Mouse (Mus musculus) heart, postnatal 36 days (tissue): ENCODE measurements around the gene Josd2. TPM values are rescaled to one million over a fixed set of nuclear protein-coding genes. Genes with fewer than 3 reads are reported as not detected.

Experiments used
- DNase-seq, 2 experiments: peaks; one replicate each; pipeline ENCODE4 v3.0.0; 2021 to 2022
- intact Hi-C: fragments of 180-260 bp; cut with DNase I; formaldehyde crosslinking; loops from one replicate; pipeline ENCODE4 v1.15.1; 2025
- total RNA-seq, 2 experiments: library from RNA; stranded (reverse); gene quantifications; 2 replicates each; pipeline ENCODE4 v1.2.3; 2021

The Josd2 gene
- total RNA-seq, 2 experiments from 2014 or later, result 127 to 143 TPM

GRCm38 (mm10) chr7:44445528-44445923, 22.3 kb upstream of the Josd2 start:
- intact Hi-C loops, result no loop called here
- no peak for DNase-seq

GRCm38 (mm10) chr7:44446070-44446855, 21.5 kb upstream of the Josd2 start:
- intact Hi-C loops, result loop anchor here (2.0 kb wide), 1 partner anchor 39 kb away; no protein-coding TSS in a partner anchor
- no peak for DNase-seq

GRCm38 (mm10) chr7:44453256-44453655, 14.5 kb upstream of the Josd2 start:
- DNase-seq, result no peak
- intact Hi-C loops, result no loop called here

GRCm38 (mm10) chr7:44456302-44456701, 11.5 kb upstream of the Josd2 start:
- intact Hi-C loops, result no loop called here
- DNase-seq, result no peak

GRCm38 (mm10) chr7:44460067-44460466, 7.7 kb upstream of the Josd2 start:
- DNase-seq, result no peak
- intact Hi-C loops, result loop anchor here (10.0 kb wide), 1 partner anchor 1145 kb away; the partner anchor contains the start of gene Zfp715

GRCm38 (mm10) chr7:44460767-44461502, 6.8 kb upstream of the Josd2 start:
- DNase-seq, result no peak
- intact Hi-C loops, result loop anchor here (10.0 kb wide), 1 partner anchor 1146 kb away; the partner anchor contains the start of gene Zfp715

GRCm38 (mm10) chr7:44461503-44462217, 6.1 kb upstream of the Josd2 start:
- DNase-seq, result no peak
- intact Hi-C loops, result loop anchor here (10.0 kb wide), 1 partner anchor 1147 kb away; the partner anchor contains the start of gene Zfp715

- no peak for DNase-seq
- intact Hi-C loops, result loop anchor here (10.0 kb wide), 1 partner anchor 1148 kb away; the partner anchor contains the start of gene Zfp715
Measured at GRCm38 (mm10) chr7:44462218-44463055, 5.3 kb upstream of the Josd2 start.

GRCm38 (mm10) chr7:44463056-44463425, 4.7 kb upstream of the Josd2 start:
- DNase-seq, result no peak
- intact Hi-C loops, result loop anchor here (10.0 kb wide), 1 partner anchor 1148 kb away; the partner anchor contains the start of gene Zfp715

GRCm38 (mm10) chr7:44463556-44464225, 4.1 kb upstream of the Josd2 start:
- intact Hi-C loops, result loop anchor here (10.0 kb wide), 1 partner anchor 1149 kb away; the partner anchor contains the start of gene Zfp715
- DNase-seq, result no peak

GRCm38 (mm10) chr7:44464511-44464910, 3.3 kb upstream of the Josd2 start:
- intact Hi-C loops, result loop anchor here (10.0 kb wide), 1 partner anchor 1150 kb away; the partner anchor contains the start of gene Zfp715
- no peak for DNase-seq

GRCm38 (mm10) chr7:44465111-44465510, 2.7 kb upstream of the Josd2 start, which contains the start of gene Aspdh:
Gene Aspdh, plus strand, starts transcription at chr7:44465391.
- intact Hi-C loops, result loop anchor here (5.0 to 10.0 kb wide), 3 partner anchors 93 to 1150 kb away; partner anchors contain the start of gene Zfp715
- no peak for DNase-seq

- intact Hi-C loops, result loop anchor here (2.0 to 10.0 kb wide), 4 partner anchors 29 to 1151 kb away; partner anchors contain the start of gene Zfp715
- DNase-seq, result no peak
Measured at GRCm38 (mm10) chr7:44466006-44466887, 1.5 kb upstream of the Josd2 start.

- intact Hi-C loops, result loop anchor here (2.0 to 10.0 kb wide), 4 partner anchors 28 to 1152 kb away; partner anchors contain the start of gene Zfp715
- no peak for DNase-seq
Measured at GRCm38 (mm10) chr7:44466888-44467311, 880 bp upstream of the Josd2 start.

GRCm38 (mm10) chr7:44468644-44469285, 985 bp downstream of the Josd2 start:
- no peak for DNase-seq
- intact Hi-C loops, result loop anchor here (5.0 to 10.0 kb wide), 3 partner anchors 96 to 1154 kb away; partner anchors contain the start of gene Zfp715

GRCm38 (mm10) chr7:44469677-44470675, 2.2 kb downstream of the Josd2 start:
- intact Hi-C loops, result loop anchor here (5.0 to 10.0 kb wide), 4 partner anchors 98 to 1155 kb away; partner anchors contain the start of genes 1700028J19Rik, 2410002F23Rik and Zfp715
- no peak for DNase-seq
